In genomic region chr14:80157002-80157401, GRCm38 (mm10) we compare ENCODE assay signal across 10 mouse cellular contexts.
DNase-seq lines count a peak whose midpoint lies in the region; ATAC-seq and TF ChIP-seq lines count a peak whose summit lies in the region.
"Had no signal": no experiment of that assay in that cellular context is flagged by ENCODE, and none has a peak within 500 bp of the region (broad histone marks: within the 10 kb centered on the region; RNA-seq: fewer than 3 reads in every experiment).

No protein-coding gene starts in this region.

- TF ChIP-seq CTCF in heart, postnatal 0 days (IDR thresholded peaks at IDR 0.05; ENCODE audit: low read depth): no peak
- TF ChIP-seq CTCF in midbrain, postnatal 0 days (IDR thresholded peaks at IDR 0.05): no peak

- no peak overlapping the region for H3K27ac ChIP-seq in heart, postnatal 0 days (ENCODE audit: low read depth)
- H3K27ac ChIP-seq in midbrain, postnatal 0 days (ENCODE audit: low read depth, low read length): no peak overlapping the region
- H3K27ac ChIP-seq: embryonic facial prominence, embryonic 13.5 days had no signal

- DNase-seq in heart, postnatal 0 days (ENCODE audit: low spot score): peak; percentile 8
- DNase-seq in heart, postnatal 25 days (ENCODE audit: low spot score): no peak
- DNase-seq in thymus, postnatal 4 days: peak; percentile 13
- no peak for DNase-seq in thymus, postnatal 14 days
- peak; percentile 50 to 66 for DNase-seq in kidney, postnatal 25 days
- no peak for DNase-seq in cerebellum, adult 11 months
- no peak for DNase-seq in midbrain, postnatal 0 days (ENCODE audit: low spot score)
- DNase-seq in gastrocnemius, postnatal 36 days: no peak

- no peaks in the 10 kb centered on the region for H3K36me3 ChIP-seq in heart, postnatal 0 days (replicated peaks; ENCODE audit: control insufficient read depth, insufficient read depth, low read length)
- no peaks in the 10 kb centered on the region for H3K36me3 ChIP-seq in midbrain, postnatal 0 days (ENCODE audit: insufficient read depth, low read length)
- H3K36me3 ChIP-seq: embryonic facial prominence, embryonic 13.5 days; G1E had no signal

- H3K27me3 ChIP-seq in heart, postnatal 0 days (ENCODE audit: control insufficient read depth, insufficient read depth, low read length): no peaks in the 10 kb centered on the region
- no peaks in the 10 kb centered on the region for H3K27me3 ChIP-seq in midbrain, postnatal 0 days (ENCODE audit: insufficient read depth, low read length)
- H3K27me3 ChIP-seq: embryonic facial prominence, embryonic 13.5 days had no signal

- no peak overlapping the region for H3K9ac ChIP-seq in heart, postnatal 0 days (replicated peaks; ENCODE audit: low read depth, low read length)
- H3K9ac ChIP-seq in midbrain, postnatal 0 days (replicated peaks; ENCODE audit: low read length, poor library complexity, severe bottlenecking): no peak overlapping the region
- H3K9ac ChIP-seq: embryonic facial prominence, embryonic 13.5 days had no signal

- TF ChIP-seq EP300 in heart, postnatal 0 days (IDR thresholded peaks at IDR 0.05; ENCODE audit: low read depth): no peak

- H3K4me1 ChIP-seq in heart, postnatal 0 days (ENCODE audit: control insufficient read depth, insufficient read depth): no peaks in the 10 kb centered on the region
- H3K4me1 ChIP-seq in midbrain, postnatal 0 days (ENCODE audit: insufficient read depth, low read length): no peaks in the 10 kb centered on the region
- H3K4me1 ChIP-seq: embryonic facial prominence, embryonic 13.5 days had no signal

- H3K4me3 ChIP-seq in heart, postnatal 0 days (ENCODE audit: low read depth, low read length): no peak overlapping the region
- H3K4me3 ChIP-seq in midbrain, postnatal 0 days (ENCODE audit: low read depth, low read length): no peak overlapping the region
- H3K4me3 ChIP-seq: embryonic facial prominence, embryonic 13.5 days had no signal

- H3K4me2 ChIP-seq in heart, postnatal 0 days (ENCODE audit: low read depth, low read length): no peak overlapping the region
- H3K4me2 ChIP-seq in midbrain, postnatal 0 days (ENCODE audit: low read depth, low read length, poor library complexity, severe bottlenecking): no peak overlapping the region
- H3K4me2 ChIP-seq: embryonic facial prominence, embryonic 13.5 days had no signal

- intact Hi-C loops in heart, postnatal 25 days (cut with DNase I): no loop called here
- intact Hi-C loops in gastrocnemius, postnatal 36 days (cut with DNase I): no loop called here

- no peak for ATAC-seq in heart, postnatal 0 days (ENCODE audit: insufficient read depth, low read depth)
- no peak for ATAC-seq in midbrain, postnatal 0 days (ENCODE audit: low FRiP score)

- no peaks in the 10 kb centered on the region for H3K9me3 ChIP-seq in heart, postnatal 0 days (replicated peaks; ENCODE audit: control insufficient read depth, low read length)
- H3K9me3 ChIP-seq in midbrain, postnatal 0 days (ENCODE audit: low read length): no peaks in the 10 kb centered on the region
- H3K9me3 ChIP-seq: embryonic facial prominence, embryonic 13.5 days had no signal

- 39% methylated on average over 6 of the region's 6 CpGs for WGBS in heart, postnatal 0 days
- 57% methylated on average over 6 of the region's 6 CpGs for WGBS in midbrain, postnatal 0 days

Comparison
In these comparisons a context has a peak if more than half of its experiments do, and no peak if none do; other contexts are left out.
1. DNase-seq: peak in heart, postnatal 0 days (single experiment), thymus, postnatal 4 days (single experiment) and kidney, postnatal 25 days (2 of 2); none in heart, postnatal 25 days (single experiment), thymus, postnatal 14 days (single experiment), cerebellum, adult 11 months (single experiment), midbrain, postnatal 0 days (single experiment) and gastrocnemius, postnatal 36 days (0 of 2).